Mouse (Mus musculus) right cerebral cortex, postnatal 14 days (tissue): ENCODE data around the gene Acadvl.

ENCODE experiments used
- DNase-seq: peaks from one replicate; pipeline ENCODE4 v3.0.0; 2022

Acadvl gene

DNA sequence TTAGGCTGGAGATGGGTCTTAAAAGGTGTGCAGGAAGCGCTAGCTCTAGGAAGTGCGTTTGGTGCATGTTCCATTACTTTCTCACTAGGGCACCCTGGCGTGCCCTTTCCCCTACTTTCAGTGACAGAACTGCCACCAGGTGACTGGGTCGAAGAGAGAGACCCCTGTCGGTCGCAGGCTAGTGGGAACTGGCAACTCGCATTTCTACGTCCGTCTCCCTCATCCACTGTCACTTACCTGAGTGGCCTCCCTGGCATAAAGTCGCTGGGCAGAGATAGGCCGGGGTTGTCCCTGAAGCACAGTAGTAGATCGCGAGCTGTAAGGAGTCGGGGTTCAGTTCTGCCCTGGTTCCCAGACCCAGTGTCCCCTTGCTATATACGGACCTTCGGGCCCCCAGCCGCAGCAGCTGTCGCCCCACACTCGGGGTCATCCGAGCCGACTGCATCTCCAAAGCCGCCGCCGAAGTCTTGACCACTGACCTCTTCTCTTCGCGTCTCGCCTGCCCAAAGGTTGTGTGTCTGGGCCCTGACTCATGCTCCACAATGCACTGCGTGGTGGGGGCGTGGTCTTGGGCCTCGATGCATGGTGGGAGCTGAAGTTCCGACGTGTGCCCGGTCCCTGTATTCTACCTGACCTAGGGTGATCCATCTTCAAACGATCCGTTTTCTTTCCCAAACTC, at the start of gene Acadvl:
Gene Acadvl, minus strand, starts transcription at position 532 of the 679 bp plus-strand sequence.
- DNase-seq, result peak; percentile 81

DNA sequence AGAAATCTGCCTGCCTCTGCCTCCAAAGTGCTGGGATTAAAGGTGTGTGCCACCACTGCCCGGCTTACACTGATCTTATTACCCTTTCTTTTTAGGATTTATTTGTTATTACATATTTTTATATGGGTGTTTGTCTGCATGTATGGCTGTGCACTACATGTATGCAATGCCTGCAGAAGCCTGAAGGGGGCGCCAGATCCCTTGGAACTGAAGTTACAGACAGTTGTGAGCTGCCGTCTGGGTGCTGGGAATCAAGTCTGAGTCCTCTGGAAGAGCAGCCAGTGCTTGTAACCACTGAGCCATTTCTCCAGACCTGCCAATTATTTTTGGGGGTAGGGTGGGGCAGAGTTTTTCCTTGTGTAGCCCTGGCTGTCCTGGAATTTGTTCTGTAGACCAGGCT, 47.8 kb upstream of the Acadvl start:
- DNase-seq, result no peak

DNA sequence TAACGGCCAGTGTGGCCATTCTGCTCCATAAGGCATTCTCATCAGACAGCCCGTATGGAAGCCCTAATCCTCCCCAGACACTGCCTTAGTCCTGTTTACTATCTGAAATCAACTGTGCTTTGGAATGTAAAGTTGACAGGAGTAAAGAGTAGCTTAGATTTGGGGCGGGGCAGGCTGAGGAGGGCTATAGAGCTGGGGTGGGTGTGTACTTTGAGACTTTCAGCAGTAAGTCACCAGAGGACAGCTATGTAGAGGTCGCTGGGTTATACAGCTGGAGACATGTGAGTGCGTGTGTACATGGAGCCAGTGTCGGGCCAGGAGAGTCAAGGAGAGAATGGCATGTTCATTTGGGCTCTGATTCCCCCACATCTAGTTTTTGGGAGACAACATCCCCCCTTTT, 44.7 kb upstream of the Acadvl start:
- no peak for DNase-seq

DNA sequence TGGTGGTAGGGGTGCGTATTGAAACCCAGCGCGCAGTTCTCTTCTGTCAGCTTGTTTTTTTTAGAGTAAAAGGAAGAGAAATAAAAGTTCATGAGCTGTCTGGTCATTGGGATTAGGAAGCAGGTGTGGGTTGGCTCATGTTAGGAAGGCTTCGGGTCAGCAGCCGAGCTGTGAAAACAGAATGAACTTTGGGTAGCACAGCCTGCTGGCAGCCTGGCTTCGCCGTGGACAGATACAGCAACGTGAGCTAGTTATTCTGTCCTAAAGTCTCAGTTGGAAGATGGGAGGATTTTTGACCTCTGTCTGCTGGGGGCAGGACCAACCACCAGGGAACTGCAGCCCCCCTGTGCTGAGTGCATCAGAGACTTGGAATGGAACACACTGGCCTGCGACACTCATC, 42.6 kb upstream of the Acadvl start:
- DNase-seq, result no peak

DNA sequence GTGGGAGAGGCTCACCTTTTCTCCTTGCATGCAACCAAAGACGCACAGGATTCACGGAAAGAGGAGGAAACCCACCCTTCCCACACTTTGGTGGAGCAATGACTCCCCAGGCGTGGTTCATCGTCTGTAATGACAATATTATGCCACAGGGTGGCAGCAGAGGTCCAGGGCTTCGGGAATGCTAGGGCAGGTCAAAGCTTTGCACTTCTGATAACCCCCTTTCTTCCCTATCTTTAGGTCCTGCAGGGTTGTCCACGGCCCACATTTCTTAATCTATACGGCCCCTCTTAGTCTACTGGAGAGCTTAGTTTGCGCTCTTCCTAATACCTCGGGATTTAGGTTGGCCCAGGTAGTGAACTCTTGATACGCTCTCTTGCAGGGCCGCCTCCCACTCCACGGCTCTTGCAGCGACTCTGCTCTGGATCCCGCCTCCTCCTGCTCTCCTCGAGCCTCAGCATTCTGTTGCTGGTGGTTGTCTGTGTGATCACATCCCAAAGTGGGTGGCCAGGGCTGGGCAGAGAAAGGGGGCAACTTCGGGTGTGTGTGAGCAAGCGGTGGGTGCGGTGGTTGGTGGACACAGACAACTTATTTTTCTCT, 40.5 kb upstream of the Acadvl start:
- DNase-seq, result peak; percentile 71

DNA sequence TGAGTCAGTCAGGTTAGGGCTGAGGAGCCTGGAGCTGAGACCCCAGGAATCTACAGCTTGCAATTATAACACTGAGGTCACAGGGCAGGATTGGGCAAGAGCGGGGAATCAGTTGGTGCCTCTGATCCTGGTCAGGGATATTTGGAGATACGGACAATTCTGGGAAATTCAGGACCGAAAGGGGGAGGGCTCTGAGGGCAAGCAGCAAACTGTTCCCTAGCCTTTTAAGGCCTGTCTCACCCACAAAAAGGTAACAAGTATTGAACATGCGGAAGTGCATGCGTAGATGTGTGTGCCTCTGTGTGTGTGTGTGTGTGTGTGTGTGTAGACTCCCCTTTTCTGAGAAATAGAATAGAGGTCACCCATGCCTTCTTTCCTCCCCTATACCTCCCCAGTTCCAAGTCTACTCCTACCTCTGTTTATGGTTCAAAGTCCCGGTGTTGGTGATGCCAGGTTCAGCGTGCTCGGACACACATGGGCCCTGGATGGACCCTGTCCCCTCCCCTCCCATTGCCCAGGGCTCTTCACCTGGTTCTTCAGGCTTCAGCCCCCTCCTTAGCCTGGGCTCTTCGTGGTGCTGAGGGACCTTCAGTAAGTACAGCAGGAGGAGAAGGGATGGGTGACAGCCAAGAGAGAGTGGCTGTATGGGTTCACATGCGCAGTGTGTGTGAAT, 38.8 kb upstream of the Acadvl start, which contains the start of gene Asgr1:
Gene Asgr1, plus strand, starts transcription at position 188 of the 673 bp plus-strand sequence.
- no peak for DNase-seq

DNA sequence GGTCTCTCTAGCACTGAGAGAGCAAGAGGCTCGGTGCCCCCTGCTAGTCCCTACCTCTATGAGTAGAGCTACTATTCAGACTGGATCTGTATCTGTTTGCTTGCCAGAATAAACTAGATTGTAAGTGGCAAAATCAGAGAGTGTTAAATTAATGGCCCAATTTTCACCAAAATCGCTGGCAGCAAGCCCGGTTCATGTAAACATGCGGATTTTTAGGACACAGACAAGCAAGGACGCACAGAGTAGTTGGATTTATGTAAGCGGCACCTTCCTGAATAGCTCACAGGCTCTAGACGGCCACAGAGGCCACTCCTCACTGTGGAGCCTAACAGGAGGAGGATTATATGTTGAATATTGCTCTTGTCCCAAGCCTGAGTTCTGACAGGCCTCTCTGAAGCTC, 37.9 kb upstream of the Acadvl start:
- no peak for DNase-seq

DNA sequence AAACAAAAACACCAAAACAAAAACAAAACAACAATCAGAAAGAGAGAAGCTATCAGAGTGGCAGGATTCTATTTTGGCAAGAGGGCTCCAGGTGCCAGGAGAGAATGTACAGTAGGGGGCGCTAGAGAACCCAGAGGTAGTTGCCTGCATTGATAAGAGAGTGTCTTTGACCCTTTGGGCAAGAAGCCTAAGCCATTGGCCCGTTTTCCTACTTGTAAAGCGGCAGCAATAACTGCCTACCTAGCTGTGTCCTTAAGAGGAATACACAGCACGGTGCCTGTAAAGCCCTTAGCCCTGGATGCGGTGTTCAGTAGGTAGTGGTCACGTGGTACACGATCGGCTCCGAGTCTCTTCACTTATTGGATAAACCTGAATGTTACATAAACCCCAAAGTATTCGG, 34.6 kb upstream of the Acadvl start:
- no peak for DNase-seq

DNA sequence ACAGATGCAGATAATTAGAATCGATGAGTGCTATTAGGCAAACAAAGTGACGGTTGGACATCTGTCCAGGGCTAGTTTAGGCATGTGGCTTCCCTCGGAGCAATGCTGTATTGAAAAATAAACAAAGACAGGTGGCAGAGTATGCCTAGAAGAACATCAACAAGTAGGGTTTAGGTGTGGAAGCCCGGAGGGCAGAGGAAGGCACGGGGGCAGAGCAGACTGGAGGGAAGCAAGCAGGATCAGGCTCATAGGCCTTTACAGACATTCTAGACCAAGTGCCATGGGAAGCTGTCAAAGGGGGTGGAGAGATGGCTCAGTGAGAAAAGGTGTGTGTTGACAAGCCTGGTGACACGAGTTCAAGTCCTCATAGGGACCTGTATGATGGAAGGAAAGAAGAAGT, 34.2 kb upstream of the Acadvl start:
- DNase-seq, result no peak

DNA sequence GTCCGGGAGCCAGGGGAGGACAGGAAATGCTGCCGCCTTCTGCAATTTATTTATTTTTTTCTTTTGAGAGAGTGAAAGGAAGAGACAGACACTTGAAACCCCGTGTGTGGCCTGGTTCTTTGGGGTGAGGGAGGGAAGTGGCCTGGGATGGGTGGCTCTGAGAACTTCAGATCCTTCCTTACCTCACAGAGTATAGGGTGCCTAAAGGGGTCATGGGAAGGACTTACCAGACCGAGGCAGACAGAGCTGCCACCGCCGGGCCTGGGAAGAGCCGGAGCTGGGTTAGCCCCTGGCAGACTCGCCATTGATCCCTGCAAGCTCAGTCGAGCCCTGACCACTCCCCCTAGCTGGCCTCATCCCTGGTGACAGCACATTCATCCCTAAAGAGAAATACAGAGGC, 30.2 kb upstream of the Acadvl start:
- DNase-seq, result no peak

DNA sequence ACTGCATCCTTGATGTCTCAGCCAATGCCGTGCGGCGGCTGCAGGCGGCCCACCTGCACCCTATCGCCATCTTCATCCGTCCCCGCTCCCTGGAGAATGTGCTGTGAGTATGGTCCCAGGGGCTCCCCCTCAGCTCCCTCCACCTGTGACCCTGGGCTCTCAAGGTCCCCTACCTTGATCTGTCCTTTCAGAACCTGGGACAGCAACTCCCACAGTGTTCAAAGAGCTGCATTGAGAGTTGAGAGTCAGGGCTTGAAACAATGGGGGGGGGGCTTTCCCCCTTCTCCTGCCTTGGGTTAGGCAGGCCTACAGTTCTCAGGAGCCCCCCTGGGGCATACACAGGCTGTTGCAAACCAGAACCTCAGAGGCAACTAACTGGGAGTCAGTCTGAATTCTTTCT, 28.5 kb upstream of the Acadvl start:
- no peak for DNase-seq

DNA sequence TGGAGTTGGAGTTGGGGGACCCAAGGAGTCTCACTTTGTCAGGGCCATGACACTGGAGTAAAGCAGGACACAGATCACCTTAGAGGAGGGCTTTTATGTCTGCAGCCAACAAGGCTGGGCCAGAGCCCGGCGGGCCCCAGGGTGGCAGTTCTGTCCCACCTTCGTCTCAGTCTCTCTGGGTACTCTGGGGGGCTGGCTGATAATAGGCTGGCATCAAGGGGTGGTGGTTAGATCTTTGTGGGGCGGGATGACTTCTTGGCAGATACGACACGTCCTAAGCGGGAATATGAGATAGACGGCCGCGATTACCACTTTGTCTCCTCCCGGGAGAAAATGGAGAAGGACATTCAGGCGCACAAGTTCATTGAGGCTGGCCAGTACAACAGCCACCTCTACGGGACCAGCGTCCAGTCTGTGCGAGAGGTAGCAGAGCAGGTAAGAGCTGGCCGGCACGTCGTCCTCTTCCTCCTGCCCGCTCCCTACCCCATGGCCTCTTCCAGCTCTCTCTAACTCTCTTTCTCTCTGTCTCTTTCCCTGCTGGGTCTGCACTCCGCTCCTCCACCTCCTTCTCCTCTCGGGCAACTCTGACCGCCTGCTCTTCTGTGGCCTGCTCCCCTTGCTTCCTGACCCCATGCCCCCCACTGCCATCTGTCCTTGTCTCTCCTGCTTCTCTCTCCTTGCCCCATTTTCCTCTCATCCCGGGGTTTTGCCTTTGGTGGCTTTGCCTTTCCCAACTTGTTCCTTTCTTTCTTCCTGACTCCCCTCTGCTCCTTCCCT, 27.3 kb upstream of the Acadvl start:
- no peak for DNase-seq

DNA sequence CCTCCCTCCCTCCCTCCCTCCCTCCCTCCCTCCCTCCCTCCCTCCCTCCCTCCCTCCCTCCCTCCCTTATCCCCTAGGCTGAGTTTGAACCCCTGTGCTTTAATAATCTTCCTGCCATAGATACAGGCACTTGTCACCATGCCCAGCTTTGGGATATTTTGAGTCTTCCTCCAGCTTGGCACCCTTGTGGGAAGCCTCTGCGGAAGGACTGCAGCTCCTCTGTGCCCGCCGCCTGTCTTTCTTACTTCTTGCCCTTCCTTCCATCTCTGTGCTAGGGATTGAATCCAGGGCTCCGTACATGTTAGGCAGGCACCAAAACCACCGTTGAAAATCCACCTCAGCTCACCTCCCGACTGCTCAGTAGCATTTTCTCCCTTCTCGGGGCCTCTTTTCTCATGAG, 25.0 kb upstream of the Acadvl start:
- no peak for DNase-seq

DNA sequence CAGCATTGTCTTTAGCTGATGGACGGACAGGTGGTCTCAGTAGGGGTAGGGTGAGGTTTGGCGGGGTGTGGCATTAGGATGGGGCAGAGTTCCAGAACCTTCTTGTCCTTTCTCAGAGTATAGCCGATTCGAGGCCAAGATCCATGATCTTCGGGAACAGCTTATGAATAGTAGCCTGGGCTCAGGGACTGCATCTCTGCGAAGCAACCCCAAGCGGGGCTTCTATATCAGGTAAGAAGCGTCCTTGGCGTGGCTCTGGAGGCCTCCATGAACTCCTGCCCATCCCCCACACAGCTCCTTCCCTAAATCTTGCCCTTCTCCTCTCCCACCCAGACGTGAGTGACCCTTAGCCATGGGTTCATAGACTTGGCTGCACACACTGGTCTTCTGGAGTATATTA, 24.4 kb upstream of the Acadvl start:
- no peak for DNase-seq

DNA sequence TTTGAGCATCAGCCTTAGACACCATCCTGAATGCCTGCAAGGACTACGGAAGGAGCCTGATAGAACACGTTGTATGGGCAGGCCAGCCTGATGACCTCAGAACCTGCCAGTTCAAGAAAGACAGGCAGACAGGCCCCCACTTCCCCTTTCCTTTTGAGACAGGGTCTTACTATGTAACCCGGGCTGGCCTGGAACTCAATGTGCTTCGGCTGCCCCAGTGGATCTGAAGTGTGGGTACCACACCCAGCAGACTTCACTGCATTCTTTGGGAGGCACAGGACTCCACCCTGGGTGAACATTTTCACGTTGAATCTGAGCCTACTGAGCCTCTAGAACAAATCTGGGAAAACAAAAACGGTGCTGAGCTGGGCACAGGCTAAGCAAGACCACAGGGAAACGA, 23.0 kb upstream of the Acadvl start:
- DNase-seq, result no peak

DNA sequence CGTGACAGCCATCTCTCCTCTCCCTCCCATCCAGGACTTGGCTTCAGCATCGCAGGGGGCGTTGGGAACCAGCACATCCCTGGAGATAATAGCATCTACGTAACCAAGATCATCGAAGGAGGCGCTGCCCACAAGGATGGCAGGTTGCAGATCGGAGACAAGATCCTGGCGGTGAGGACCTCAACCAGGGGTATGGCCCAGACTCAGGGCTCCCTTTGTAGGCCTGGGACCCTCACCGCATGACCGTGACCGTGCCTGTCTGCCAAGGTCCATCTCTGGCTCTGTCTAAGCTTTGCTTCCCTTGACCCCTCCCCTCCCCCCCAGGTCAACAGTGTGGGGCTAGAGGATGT, 16.1 kb upstream of the Acadvl start:
- no peak for DNase-seq

DNA sequence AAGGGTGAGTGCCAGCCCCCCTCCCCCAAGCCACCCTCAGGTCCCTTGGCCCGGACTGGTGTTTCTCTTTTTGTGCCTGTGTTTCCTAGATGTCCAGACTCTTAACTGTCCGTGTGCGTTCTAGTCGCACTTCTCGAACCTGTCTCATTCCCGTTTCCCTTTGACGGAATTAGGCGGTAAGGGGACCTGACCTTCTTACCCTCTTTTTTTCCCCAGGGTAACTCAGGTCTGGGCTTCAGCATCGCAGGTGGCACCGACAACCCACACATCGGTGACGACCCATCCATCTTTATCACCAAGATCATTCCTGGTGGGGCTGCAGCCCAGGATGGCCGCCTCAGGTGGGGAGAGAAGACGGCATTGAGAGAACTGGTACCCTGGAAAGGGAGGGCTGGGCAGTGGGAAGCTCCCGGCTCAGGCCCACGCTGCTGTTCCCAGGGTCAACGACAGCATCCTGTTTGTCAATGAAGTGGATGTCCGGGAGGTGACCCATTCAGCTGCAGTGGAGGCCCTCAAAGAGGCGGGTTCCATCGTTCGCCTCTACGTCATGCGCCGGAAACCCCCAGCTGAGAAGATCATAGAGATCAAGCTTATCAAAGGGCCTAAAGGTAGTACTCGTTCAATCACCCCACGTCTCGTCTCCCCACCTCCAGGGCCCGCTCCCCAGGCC, 15.6 kb upstream of the Acadvl start:
- no peak for DNase-seq

DNA sequence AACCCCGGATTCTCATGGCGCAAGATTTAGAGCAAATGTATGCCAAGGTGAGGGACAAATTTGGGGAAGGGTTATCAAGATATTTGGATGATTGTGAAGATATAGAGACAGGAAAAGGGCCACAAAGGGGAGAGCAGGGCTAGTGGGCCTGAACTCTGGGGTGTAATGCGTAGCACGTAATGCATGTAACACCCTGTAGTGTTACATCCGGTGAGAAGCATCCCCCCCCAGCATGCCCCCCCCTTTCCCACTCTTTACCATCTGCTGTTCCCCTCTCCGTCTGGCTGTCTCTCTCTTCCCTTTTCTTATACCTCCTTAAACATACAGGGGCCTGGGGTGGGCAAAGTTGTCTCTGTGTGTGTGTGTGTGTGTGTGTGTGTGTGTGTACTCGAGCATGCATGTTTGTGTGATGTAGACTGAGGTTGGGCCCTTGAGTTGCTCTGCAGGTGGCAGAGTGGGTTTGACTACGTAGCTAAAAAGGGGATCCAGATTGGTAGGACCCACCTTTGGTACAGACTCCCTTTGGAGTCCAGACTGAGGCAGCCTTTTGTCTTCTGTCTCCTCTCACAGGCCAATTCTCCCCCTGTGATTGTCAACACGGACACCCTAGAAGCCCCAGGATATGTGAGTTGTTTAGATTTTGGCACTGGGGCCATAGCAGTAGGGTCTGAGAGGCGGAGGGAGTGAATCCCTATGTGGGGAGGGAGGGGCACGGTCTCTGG, 14.8 kb upstream of the Acadvl start:
- no peak for DNase-seq

DNA sequence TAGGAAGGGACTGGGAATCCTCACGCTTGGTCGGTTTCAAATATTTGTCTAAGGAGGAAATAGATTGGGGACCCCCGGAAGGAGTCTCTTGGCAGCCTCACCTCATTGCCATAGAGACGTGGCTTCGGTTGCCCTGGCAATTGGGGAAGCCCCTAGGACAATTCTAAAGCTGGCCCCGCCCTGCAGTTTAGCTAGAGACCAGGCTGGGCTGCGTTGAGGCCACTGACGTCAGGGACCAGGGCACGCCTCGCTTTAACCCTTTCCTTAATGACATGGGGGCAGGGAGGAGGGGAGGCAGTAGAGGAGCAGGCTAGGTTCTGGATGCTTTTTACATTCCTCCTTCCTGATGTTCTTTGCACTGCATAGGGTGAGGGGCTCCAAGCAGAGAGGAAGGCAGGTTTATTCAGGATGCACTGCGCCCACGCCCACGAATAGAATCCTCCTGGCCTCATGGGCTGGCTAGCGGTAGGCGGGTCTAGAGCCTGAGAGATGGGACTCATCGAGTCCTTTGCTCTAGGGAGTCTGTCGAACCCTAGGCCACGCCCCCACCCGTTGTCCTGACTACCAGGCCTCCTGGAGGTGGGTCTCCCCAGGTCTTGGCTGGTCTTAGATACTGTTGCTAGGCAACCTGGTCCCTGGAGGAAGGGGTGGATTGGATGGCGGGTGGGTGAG, 14.1 kb upstream of the Acadvl start:
- peak; percentile 89 for DNase-seq

DNA sequence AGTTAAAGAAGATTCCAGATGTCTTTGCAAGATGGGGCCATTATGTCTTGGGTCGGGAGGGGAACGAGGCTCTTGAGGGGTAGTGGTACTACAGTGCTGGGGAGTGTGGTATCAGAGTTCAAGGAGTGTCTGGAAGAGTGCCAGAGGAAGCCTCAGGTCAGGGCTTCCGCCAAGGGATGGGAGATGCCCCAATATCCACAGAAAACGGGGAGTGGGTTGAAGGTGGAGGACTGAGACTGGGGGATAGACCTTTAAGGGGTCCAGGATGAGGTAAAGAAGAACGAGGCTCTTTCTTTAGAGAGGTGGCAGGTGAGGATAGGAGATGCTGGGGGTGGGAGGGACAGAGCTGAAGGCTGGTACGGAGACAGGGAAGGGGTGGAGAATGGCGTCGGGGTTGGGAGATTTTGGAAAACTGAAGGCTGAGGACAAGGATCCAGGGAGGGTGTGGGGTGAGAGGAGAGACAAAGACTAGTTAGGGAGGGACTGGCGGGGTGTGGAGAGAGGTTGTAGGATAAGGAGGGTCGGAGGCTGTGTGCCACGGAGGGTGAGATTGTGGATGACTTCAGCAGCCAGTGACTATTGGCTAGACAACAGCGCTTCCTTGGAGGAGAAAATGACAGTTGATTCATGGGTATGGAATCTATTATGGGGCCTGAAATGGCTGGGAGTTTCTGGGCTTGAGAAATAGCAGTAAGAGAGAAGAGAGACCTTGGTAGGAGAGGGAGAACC, 13.4 kb upstream of the Acadvl start:
- no peak for DNase-seq

DNA sequence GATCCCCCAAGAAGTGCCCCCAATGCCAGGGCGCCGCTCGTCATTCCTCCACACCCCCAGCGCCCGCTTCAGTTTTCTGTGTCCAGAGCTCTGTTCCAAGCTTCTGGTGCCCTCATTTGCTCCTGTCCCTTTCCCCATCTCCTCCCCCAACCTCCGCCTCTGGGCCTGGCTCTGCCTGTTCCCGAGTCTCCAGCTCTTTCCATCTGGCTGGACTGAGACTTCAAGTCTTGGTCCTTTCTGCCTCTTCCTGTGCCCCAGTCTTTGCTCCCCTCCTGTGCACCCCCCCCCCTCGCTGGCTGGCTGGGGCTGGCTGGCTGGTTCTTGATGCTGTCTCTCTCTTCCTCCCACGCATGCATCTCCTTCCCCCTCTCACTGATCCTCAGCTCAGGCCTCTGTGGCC, 12.2 kb upstream of the Acadvl start:
- peak; percentile 48 for DNase-seq
